Mouse (Mus musculus) midbrain, embryonic 13.5 days (tissue): ENCODE results near the gene Nr2f2. TPM values are rescaled to one million over a fixed set of nuclear protein-coding genes. Genes with fewer than 3 reads are reported as not detected.
A peak's percentile ranks its signal among the peaks of the same experiment; 100 is the strongest.

Experiments used
- ATAC-seq: fragments of 200-750 bp; cut with Nextera tagmentation; 2 replicates; pipeline ENCODE4 v1.8.0; 2017; ENCODE audit warnings: mild to moderate bottlenecking, moderate TSS enrichment, moderate library complexity
- H3K27ac ChIP-seq: fragments of 300-500 bp; sonication (generic); 2 replicates; pipeline ENCODE4 v1.5.1; 2015; ENCODE audit warnings: inconsistent platforms, mild to moderate bottlenecking, moderate library complexity
- H3K27me3 ChIP-seq: fragments of 300-500 bp; sonication (generic); 2 replicates; pipeline ENCODE4 v1.6.1; 2015; ENCODE audit warnings: mild to moderate bottlenecking, inconsistent platforms
- H3K36me3 ChIP-seq: fragments of 300-500 bp; sonication (generic); 2 replicates; pipeline ENCODE4 v1.6.1; 2015; ENCODE audit warnings: mild to moderate bottlenecking, inconsistent platforms
- H3K4me1 ChIP-seq: fragments of 300-500 bp; sonication (generic); replicated peaks from 2 replicates; pipeline ENCODE4 v1.6.1; 2015; ENCODE audit warnings: inconsistent platforms
- H3K4me2 ChIP-seq: fragments of 300-500 bp; sonication (generic); replicated peaks from 2 replicates; pipeline ENCODE4 v1.6.1; 2015; ENCODE audit warnings: moderate library complexity, mild to moderate bottlenecking, inconsistent platforms
- H3K4me3 ChIP-seq: fragments of 300-500 bp; sonication (generic); replicated peaks from 2 replicates; pipeline ENCODE4 v1.5.1; 2015; ENCODE audit warnings: mild to moderate bottlenecking, inconsistent platforms
- H3K9ac ChIP-seq: fragments of 300-500 bp; sonication (generic); replicated peaks from 2 replicates; pipeline ENCODE4 v1.6.1; 2015; ENCODE audit warnings: mild to moderate bottlenecking, inconsistent platforms
- H3K9me3 ChIP-seq: fragments of 300-500 bp; sonication (generic); 2 replicates; pipeline ENCODE4 v1.6.1; 2016; ENCODE audit warnings: mild to moderate bottlenecking, inconsistent platforms
- WGBS: fragments of 180-500 bp; shearing (Covaris S2); methylation state at CpG from one replicate; pipeline ENCODE4 v1.1.7; 2015; 5-methylcytosine and 5-hydroxymethylcytosine counted together
- polyA plus RNA-seq: library from polyadenylated mRNA; unstranded; fragments of >200 nt; fragmentation: Nextera tagmentation; extraction: Ambion mirVana; gene quantifications from 2 replicates; pipeline ENCODE4 v1.2.1, GENCODE M21; 2015

Gene Nr2f2
- polyA plus RNA-seq, 1 experiment from 2014 or later = 143 TPM

DNA sequence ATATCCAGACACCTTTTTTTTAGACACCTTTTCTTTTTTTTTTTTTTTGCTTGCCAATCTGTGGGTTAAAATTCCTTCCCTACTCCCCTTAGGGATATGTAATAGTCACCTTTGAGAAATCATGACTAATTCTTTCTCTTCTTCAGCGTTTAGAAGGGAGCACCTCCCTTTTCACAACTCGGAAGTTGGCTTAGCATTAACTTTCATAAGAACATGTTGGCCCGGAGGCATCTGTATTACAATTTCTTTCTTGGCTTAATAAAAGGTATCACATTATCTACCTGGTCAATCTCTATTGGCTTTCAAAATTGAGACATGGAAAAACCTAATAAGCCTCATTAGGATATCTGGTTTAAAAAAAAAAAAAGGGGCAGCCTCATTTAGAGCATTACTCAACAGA lies 14.4 kb upstream of the Nr2f2 start:
- WGBS = 71% methylated on average over 3 of the region's 3 CpGs

DNA sequence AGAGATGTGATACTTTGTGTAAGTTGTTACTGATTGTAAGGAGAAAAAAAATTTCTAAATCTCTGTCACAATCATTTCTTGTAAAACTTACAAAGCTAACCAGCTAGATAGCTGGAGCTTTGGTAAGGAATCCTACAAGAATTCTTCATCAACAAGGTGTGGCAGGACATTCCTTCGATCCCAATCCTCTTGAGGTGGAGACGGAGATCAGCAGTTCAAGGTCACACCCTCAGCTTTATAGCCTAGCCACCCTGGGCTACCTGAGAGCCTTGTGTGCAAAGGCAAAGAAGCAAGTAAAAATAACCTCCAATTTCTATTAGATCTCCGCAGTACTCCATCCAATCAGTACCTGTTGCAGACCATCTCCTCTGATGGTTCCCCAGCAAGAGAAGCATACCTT lies 13.7 kb upstream of the Nr2f2 start:
- Histone ChIP-seq H3K27ac (no peak overlapping the region), H3K4me1 (peaks cover 11% of the 10 kb centered on the region; the same call in 1 of the 2 replicates), H3K9ac (no peak overlapping the region), H3K9me3 (no peaks in the 10 kb centered on the region), H3K27me3 (peaks cover 47% of the 10 kb centered on the region), H3K4me2 (no peak overlapping the region), H3K4me3 (no peak overlapping the region), H3K36me3 (no peaks in the 10 kb centered on the region)
- ATAC-seq = no peak
- WGBS = 88% methylated on average over 3 of the region's 3 CpGs

More for the DNA sequence above, 14.4 kb upstream of the Nr2f2 start:
- H3K4me2 ChIP-seq = no peak overlapping the region
- H3K9ac ChIP-seq = no peak overlapping the region
- no peaks in the 10 kb centered on the region for H3K9me3 ChIP-seq
- peaks cover 11% of the 10 kb centered on the region; the same call in 1 of the 2 replicates for H3K4me1 ChIP-seq
- peaks cover 41% of the 10 kb centered on the region for H3K27me3 ChIP-seq
- no peak overlapping the region for H3K4me3 ChIP-seq
- no peak overlapping the region for H3K27ac ChIP-seq
- H3K36me3 ChIP-seq = no peaks in the 10 kb centered on the region
- no peak for ATAC-seq

DNA sequence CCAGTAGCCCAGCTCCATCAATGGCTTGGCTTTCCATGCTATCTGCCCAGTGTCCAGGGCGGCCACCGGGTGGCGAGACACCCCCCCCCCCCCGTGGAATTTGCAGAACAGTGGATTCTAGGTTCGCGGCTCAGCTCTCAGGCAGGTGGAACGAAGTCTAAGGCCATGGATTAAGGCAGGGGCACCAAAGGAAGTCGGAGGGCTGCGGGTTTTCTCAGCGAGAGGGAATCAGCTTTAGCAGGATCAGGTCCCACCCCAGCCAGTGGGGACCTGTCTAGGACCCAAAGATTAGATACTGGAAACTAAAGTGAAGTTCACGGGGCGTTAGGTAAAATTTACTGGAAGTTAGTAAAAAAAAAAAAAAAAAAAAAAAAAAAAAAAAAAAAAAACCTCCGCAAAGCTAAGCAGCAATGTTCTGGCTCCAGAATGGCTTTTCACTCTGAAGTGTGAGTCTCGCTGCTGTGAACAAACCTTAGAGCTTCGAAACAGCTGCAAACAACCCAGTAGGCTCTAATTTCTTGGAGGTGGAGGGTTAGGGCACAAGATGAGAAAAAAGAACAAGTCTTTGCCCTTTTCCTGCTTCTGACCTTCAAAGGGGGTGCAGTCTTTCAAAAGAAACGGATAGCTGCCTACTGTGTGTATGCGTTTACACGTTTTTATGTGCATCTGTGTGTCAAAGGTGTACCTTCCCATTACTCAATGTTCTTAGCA lies 4.2 kb upstream of the Nr2f2 start:
- ATAC-seq = no peak
- H3K36me3 ChIP-seq = no peaks in the 10 kb centered on the region
- peak overlapping the region; percentile 85 for H3K9ac ChIP-seq
- peak overlapping the region; percentile 59 for H3K4me2 ChIP-seq
- H3K4me1 ChIP-seq = peaks cover 20% of the 10 kb centered on the region
- peaks cover 79% of the 10 kb centered on the region for H3K27me3 ChIP-seq
- WGBS = 2% methylated on average over 18 of the region's 18 CpGs
- no peaks in the 10 kb centered on the region for H3K9me3 ChIP-seq
- H3K27ac ChIP-seq = peak overlapping the region; percentile 87
- peak overlapping the region; percentile 54 for H3K4me3 ChIP-seq

DNA sequence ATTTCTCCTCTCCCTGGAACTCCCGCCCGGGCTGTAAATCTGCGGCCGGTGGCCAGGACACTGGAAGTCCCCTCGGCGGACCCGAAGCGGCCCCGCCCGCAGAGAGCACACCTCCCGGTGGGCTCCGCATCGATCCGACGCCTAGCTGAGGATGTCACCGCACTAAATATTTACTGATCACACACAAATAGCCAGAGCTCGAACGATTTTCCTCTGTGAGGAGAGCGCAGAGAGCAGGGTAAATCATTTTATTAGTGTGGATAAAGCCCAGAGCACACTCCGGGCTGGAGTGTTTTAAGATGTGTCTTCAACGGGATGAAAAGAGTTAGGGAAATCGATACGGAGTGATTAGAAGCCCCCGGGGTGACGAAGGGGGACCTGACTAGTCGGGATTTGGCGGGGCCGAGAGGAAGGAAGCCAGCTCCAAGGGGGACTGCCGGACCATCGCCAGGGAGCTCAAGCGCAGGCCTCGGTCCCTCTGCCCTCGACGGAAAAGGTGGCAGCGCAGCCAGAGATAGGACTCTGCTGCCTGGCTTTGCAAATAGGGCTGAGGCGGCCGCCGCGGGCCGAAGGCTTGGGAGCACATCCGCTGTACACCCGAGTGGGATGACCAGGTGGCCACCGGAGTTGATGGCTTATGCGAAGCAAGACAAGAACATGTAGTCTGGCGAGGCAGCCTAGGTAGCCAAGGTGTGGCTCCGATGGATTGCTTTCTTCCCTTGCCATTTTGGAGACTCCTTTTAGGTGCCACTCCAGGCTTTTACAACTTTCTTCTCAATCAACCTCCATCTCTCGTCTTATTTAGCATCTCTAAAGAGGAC lies 3.4 kb upstream of the Nr2f2 start:
- WGBS = under 1% methylated on average over 47 of the region's 47 CpGs
- H3K27me3 ChIP-seq = peaks cover 75% of the 10 kb centered on the region

DNA sequence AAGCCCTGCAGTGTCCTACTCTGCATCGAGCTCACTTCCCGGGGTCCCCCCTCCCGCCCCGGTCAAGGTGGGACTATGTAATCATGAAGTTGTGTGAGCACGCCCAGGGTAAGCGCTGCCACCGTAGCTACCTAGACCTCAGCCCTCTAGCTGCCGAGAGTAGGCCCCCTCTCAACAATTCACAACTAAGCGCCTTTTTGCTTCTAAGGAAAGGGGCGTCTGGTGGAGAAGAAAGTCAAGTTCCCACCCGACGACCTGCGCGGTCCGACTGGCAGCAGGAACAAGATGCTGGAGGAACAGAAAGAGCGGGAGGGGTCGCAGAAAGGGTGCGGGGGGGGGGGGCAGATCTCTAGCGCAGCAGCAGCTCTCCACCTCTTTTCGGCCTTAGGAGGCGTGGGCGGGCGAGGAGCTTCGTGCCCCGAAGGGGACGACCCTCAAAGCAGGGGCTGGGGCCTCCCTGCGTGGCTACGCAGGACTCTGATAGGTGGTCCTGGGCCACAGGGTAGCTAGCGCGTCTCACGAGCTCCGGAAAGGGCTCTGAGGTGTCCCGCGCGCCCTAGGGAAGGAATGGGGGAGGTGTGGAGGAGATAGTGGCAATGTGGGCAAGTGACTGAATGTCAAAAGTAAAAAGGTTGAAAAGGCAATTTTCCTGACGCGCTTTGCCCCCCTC lies 2.7 kb upstream of the Nr2f2 start:
- no peaks in the 10 kb centered on the region for H3K36me3 ChIP-seq
- peaks cover 20% of the 10 kb centered on the region for H3K4me1 ChIP-seq
- peak overlapping the region; percentile 54 for H3K4me3 ChIP-seq
- peak overlapping the region; percentile 59 for H3K4me2 ChIP-seq
- H3K9me3 ChIP-seq = no peaks in the 10 kb centered on the region
- ATAC-seq = peak; percentile 73; the same call in 1 of the 2 replicates
- peak overlapping the region; percentile 85 for H3K9ac ChIP-seq
- H3K27ac ChIP-seq = peak overlapping the region; percentile 87
- peaks cover 78% of the 10 kb centered on the region for H3K27me3 ChIP-seq
- WGBS = under 1% methylated on average over 37 of the region's 37 CpGs

More for the DNA sequence above, 3.4 kb upstream of the Nr2f2 start:
- peak overlapping the region; percentile 85 for H3K9ac ChIP-seq
- peak overlapping the region; percentile 59 for H3K4me2 ChIP-seq
- peak overlapping the region; percentile 87 for H3K27ac ChIP-seq
- peaks cover 20% of the 10 kb centered on the region for H3K4me1 ChIP-seq
- 0 out of 2 replicates have a peak, but pooled peaks have one; percentile 24 for ATAC-seq
- peak overlapping the region; percentile 54 for H3K4me3 ChIP-seq
- no peaks in the 10 kb centered on the region for H3K36me3 ChIP-seq
- H3K9me3 ChIP-seq = no peaks in the 10 kb centered on the region

DNA sequence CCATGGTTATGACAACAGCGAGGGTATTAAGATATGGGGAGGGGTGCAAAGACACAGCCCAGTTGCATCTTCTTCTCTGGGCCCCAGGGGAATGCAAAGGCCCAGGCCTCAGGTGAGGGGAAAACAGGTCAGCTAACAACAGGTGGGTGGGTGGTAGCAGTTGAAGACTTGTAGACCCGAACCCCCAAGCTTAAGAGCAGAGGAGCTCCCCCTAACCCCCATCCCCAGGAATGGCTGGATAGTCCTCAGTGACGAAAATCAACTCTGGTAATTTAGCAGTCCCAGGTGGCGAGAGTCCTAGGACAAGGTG lies 2.2 kb upstream of the Nr2f2 start:
- Histone ChIP-seq H3K27ac (peak overlapping the region; percentile 87), H3K4me3 (peak overlapping the region; percentile 54), H3K4me1 (peaks cover 20% of the 10 kb centered on the region), H3K4me2 (peak overlapping the region; percentile 59), H3K9ac (peak overlapping the region; percentile 85), H3K36me3 (no peaks in the 10 kb centered on the region), H3K27me3 (peaks cover 77% of the 10 kb centered on the region), H3K9me3 (no peaks in the 10 kb centered on the region)
- WGBS = 11% methylated on average over 4 of the region's 4 CpGs
- no peak for ATAC-seq

DNA sequence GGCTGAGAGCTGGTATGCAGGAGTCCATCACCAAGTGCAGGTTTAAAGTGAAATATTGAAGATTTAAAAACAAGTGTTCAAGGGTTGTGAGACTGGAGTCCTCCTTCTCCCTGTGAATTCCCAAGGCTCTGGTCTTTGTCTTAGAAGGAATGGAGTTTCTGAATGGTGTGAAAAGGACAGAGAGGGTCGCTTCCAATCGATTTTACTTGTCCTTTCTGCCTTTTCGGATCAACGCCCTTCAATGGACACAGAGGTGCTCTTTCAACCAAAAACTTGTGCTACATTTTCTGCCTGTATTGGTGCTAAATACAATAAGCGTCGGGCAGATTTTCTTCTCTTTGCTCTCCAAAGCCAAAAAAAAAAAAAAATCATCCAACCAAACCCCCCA lies 1.7 kb upstream of the Nr2f2 start:
- H3K4me2 ChIP-seq = peak overlapping the region; percentile 59
- no peaks in the 10 kb centered on the region for H3K36me3 ChIP-seq
- peak overlapping the region; percentile 54 for H3K4me3 ChIP-seq
- ATAC-seq = no peak
- H3K4me1 ChIP-seq = peaks cover 20% of the 10 kb centered on the region
- peaks cover 79% of the 10 kb centered on the region for H3K27me3 ChIP-seq
- peak overlapping the region; percentile 87 for H3K27ac ChIP-seq
- WGBS = 6% methylated on average over 6 of the region's 6 CpGs
- H3K9ac ChIP-seq = peak overlapping the region; percentile 85
- H3K9me3 ChIP-seq = no peaks in the 10 kb centered on the region

DNA sequence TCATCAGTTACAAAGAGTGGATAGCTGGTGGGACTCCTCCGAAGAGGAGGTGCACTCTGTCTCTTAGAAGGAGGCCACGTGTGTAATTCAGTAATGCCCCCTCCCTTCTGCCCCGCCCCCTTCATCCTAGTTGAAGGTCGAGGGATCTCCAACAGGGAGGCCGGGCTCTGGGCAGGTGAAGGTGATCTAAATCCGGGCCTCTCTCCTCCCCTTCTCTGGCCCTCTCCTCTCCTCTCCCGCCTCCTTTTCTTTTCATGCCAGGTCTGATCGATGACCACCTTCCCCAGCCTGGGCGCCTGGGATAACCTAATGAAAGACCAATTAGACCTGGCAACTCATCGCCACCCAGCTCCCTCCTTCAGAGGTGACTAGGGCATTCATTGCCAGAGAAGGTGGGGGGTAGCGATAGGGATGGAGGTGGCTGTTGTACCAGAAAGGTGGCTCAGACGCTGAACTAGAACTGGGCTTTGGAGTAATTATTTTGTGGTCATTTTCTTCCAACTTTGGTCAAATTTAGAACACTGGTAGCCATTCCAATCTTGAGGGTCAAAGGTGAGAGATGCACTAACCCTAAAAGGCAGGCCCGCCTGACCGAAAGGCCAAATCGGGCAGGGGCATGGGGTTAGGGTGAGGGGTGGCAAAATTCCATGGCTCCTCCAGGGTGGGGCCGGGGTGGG lies 1.2 kb upstream of the Nr2f2 start:
- Histone ChIP-seq H3K27ac (peak overlapping the region; percentile 87), H3K4me1 (peaks cover 20% of the 10 kb centered on the region), H3K4me2 (peak overlapping the region; percentile 59), H3K9ac (peak overlapping the region; percentile 85), H3K36me3 (no peaks in the 10 kb centered on the region), H3K4me3 (peak overlapping the region; percentile 54), H3K27me3 (peaks cover 76% of the 10 kb centered on the region), H3K9me3 (no peaks in the 10 kb centered on the region)
- WGBS = 3% methylated on average over 16 of the region's 16 CpGs
- 0 out of 2 replicates have a peak, but pooled peaks have one; percentile 16 for ATAC-seq

DNA sequence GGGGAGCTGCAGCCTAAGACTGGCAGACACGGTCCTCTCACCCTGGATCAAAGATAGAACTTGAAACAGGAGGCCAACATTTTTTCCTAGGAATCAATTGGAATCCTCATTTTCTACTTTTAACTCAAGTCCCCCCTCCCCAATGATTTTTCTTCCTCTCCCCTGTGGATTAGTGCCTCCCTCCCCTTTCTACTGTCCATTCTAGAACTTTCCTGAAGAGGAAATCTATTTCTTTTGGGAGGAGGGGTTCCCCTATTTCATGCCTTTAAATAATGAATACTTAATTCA lies 217 bp upstream of the Nr2f2 start:
- whole genome bisulfite sequencing = 0% methylated on average over 1 of the region's 1 CpGs
- H3K4me3 ChIP-seq = peak overlapping the region; percentile 54
- H3K4me2 ChIP-seq = peak overlapping the region; percentile 59
- H3K9ac ChIP-seq = peak overlapping the region; percentile 85
- no peaks in the 10 kb centered on the region for H3K36me3 ChIP-seq
- peaks cover 71% of the 10 kb centered on the region for H3K27me3 ChIP-seq
- peak overlapping the region; percentile 94 for H3K27ac ChIP-seq
- ATAC-seq = no peak
- H3K9me3 ChIP-seq = no peaks in the 10 kb centered on the region
- peaks cover 24% of the 10 kb centered on the region for H3K4me1 ChIP-seq

DNA sequence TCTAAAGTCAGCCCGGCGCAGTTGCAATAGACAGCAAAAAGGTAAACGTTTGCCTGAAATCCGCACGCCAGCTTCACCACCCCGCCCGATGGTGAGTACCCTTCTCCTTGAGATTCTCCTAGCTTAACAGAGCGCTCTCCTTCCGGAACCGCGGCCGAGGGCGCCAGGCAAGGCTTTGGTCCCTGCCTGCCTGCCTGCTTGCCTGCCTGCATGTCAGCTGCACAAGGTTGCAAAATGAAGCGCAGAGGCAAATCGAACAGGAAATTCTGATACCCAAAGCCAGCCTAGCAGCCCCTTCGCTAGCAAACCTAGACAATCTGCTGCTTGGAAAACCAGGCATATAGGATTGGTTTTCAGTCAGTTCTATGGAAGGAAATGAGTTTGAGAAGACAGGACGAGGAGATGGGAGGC lies 1.1 kb downstream of the Nr2f2 start:
- peak overlapping the region; percentile 54 for H3K4me3 ChIP-seq
- no peaks in the 10 kb centered on the region for H3K9me3 ChIP-seq
- peak overlapping the region; percentile 85 for H3K9ac ChIP-seq
- peaks cover 59% of the 10 kb centered on the region for H3K27me3 ChIP-seq
- under 1% methylated on average over 17 of the region's 17 CpGs for WGBS
- peak overlapping the region; percentile 59 for H3K4me2 ChIP-seq
- no peak for ATAC-seq
- no peaks in the 10 kb centered on the region for H3K36me3 ChIP-seq
- H3K4me1 ChIP-seq = peaks cover 20% of the 10 kb centered on the region
- peak overlapping the region; percentile 94 for H3K27ac ChIP-seq

DNA sequence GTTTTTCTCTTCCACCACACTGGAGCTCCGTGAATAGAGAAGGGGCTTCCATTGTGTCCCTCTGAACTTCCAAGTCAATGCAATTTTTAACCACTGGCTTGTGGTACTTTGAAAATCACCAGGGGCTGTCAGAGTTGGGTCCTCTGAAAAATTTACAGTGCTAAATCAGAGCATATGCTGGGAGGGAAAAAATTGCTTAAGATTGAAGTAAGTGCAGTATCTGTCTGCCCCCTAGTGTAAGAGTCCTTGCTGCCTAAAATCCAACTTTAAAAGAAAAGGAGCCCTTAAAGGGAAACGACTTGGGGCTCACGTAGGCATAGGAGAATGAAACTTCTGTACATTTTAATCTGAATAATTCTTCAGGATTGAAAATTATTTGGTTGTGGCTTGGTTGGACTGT lies 1.7 kb downstream of the Nr2f2 start:
- Histone ChIP-seq H3K9me3 (no peaks in the 10 kb centered on the region), H3K27ac (peak overlapping the region; percentile 94), H3K36me3 (no peaks in the 10 kb centered on the region), H3K27me3 (peaks cover 56% of the 10 kb centered on the region), H3K9ac (peak overlapping the region; percentile 85), H3K4me2 (peak overlapping the region; percentile 59), H3K4me3 (peak overlapping the region; percentile 54), H3K4me1 (peaks cover 19% of the 10 kb centered on the region)
- 0% methylated on average over 3 of the region's 3 CpGs for WGBS
- no peak for ATAC-seq
